Mouse (Mus musculus): ENCODE data around the gene Prkce. TPM values are rescaled to one million over a fixed set of nuclear protein-coding genes. Genes with fewer than 3 reads are reported as not detected.

Gene Prkce
- total RNA-seq, 1 experiment, result 1.7 TPM

- no peak for TF ChIP-seq HCFC1 (IDR thresholded peaks at IDR 0.05; ENCODE audit: borderline replicate concordance, insufficient read depth, low read length)
- DNase-seq (ENCODE audit: low read depth, low spot score), result no peak
- in situ Hi-C loops (cut with MboI; ENCODE audit: low sequenced_read_pairs in 2 of 2, unreplicated experiment in 2 of 2), result no loop called here
- Histone ChIP-seq H3K4me1 (ENCODE audit: control insufficient read depth in 2 of 2, insufficient read depth in 2 of 2, low read length in 2 of 2, poor library complexity in 1 of 2) (0 out of 4 replicates have a peak, but pooled peaks cover 0 to 1% of the 10 kb centered on the region in 2 experiments), H3K4me3 (ENCODE audit: insufficient read depth in 1 of 2, low read depth in 1 of 2, low read length in 2 of 2, poor library complexity in 1 of 2, severe bottlenecking in 1 of 2) (no peak overlapping the region), H3K9ac (ENCODE audit: insufficient read depth, low read depth, low read length, poor library complexity, severe bottlenecking) (no peak overlapping the region), H3K9me3 (ENCODE audit: control insufficient read depth, insufficient read depth, low read depth, low read length) (no peaks in the 10 kb centered on the region), H3K27ac (ENCODE audit: insufficient read depth, low read depth, low read length, poor library complexity, severe bottlenecking) (no peak overlapping the region), H3K36me3 (ENCODE audit: control insufficient read depth, insufficient read depth, low read length, poor library complexity, severe bottlenecking) (no peaks in the 10 kb centered on the region)
These were observed 156.5 kb downstream of the Prkce start for GRCm38 (mm10) chr17:86323909-86324686.

DNA sequence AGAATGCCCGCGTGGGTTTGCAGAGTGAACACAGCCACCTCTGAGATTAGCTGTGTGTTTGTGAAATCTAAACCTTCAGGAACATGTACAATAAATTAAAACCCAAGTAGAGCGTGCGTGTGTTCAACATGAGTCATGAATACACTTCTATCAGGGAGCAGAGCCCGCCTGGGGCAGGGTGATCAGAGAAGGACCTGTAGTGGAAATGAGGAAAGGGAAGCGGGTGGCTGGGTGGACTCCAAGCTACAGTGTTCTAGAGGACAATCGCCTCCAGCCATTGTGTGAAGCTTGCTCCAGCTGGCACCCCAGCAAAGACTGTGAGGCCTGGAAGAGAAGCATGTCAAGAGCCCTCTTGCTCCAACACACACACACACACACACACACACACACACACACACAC is 157.2 kb downstream of the Prkce start:
- DNase-seq (ENCODE audit: low read depth, low spot score), result no peak
- Histone ChIP-seq H3K27ac (ENCODE audit: insufficient read depth, low read depth, low read length, poor library complexity, severe bottlenecking) (no peak overlapping the region), H3K36me3 (ENCODE audit: control insufficient read depth, insufficient read depth, low read length, poor library complexity, severe bottlenecking) (no peaks in the 10 kb centered on the region), H3K4me1 (ENCODE audit: control insufficient read depth in 2 of 2, insufficient read depth in 2 of 2, low read length in 2 of 2, poor library complexity in 1 of 2) (0 out of 4 replicates have a peak, but pooled peaks cover 0 to 1% of the 10 kb centered on the region in 2 experiments), H3K9me3 (ENCODE audit: control insufficient read depth, insufficient read depth, low read depth, low read length) (no peaks in the 10 kb centered on the region), H3K9ac (ENCODE audit: insufficient read depth, low read depth, low read length, poor library complexity, severe bottlenecking) (no peak overlapping the region), H3K4me3 (ENCODE audit: insufficient read depth in 1 of 2, low read depth in 1 of 2, low read length in 2 of 2, poor library complexity in 1 of 2, severe bottlenecking in 1 of 2) (no peak overlapping the region)
- in situ Hi-C loops (cut with MboI; ENCODE audit: low sequenced_read_pairs in 2 of 2, unreplicated experiment in 2 of 2), result no loop called here
- TF ChIP-seq MAFK (IDR thresholded peaks at IDR 0.05; ENCODE audit: insufficient read depth, low read depth, low read length) (no peak), ZC3H11A (IDR thresholded peaks at IDR 0.05; ENCODE audit: borderline replicate concordance, low read depth, low read length) (no peak), CHD2 (IDR thresholded peaks at IDR 0.05; ENCODE audit: low read depth, low read length) (no peak), ZNF384 (IDR thresholded peaks at IDR 0.05; ENCODE audit: low read depth, low read length) (no peak), HCFC1 (IDR thresholded peaks at IDR 0.05; ENCODE audit: borderline replicate concordance, insufficient read depth, low read length) (no peak)

- no peak for DNase-seq (ENCODE audit: low read depth, low spot score)
- TF ChIP-seq HCFC1 (IDR thresholded peaks at IDR 0.05; ENCODE audit: borderline replicate concordance, insufficient read depth, low read length), result no peak
- TF ChIP-seq MAFK (IDR thresholded peaks at IDR 0.05; ENCODE audit: insufficient read depth, low read depth, low read length), result no peak
- TF ChIP-seq CHD2 (IDR thresholded peaks at IDR 0.05; ENCODE audit: low read depth, low read length), result no peak
- in situ Hi-C loops (cut with MboI; ENCODE audit: low sequenced_read_pairs in 2 of 2, unreplicated experiment in 2 of 2), result no loop called here
- no peak overlapping the region for H3K4me3 ChIP-seq (ENCODE audit: insufficient read depth in 1 of 2, low read depth in 1 of 2, low read length in 2 of 2, poor library complexity in 1 of 2, severe bottlenecking in 1 of 2)
- no peaks in the 10 kb centered on the region for H3K36me3 ChIP-seq (ENCODE audit: control insufficient read depth, insufficient read depth, low read length, poor library complexity, severe bottlenecking)
- no peak overlapping the region for H3K27ac ChIP-seq (ENCODE audit: insufficient read depth, low read depth, low read length, poor library complexity, severe bottlenecking)
- no peaks in the 10 kb centered on the region for H3K9me3 ChIP-seq (ENCODE audit: control insufficient read depth, insufficient read depth, low read depth, low read length)
- 0 out of 4 replicates have a peak, but pooled peaks cover 0 to 1% of the 10 kb centered on the region in 2 experiments for H3K4me1 ChIP-seq (ENCODE audit: control insufficient read depth in 2 of 2, insufficient read depth in 2 of 2, low read length in 2 of 2, poor library complexity in 1 of 2)
- H3K9ac ChIP-seq (ENCODE audit: insufficient read depth, low read depth, low read length, poor library complexity, severe bottlenecking), result no peak overlapping the region
These were observed 157.7 kb downstream of the Prkce start for GRCm38 (mm10) chr17:86325317-86325716.

GRCm38 (mm10) chr17:86327958-86328357 is 160.4 kb downstream of the Prkce start:
- in situ Hi-C loops (cut with MboI; ENCODE audit: low sequenced_read_pairs in 2 of 2, unreplicated experiment in 2 of 2), result no loop called here
- no peaks in the 10 kb centered on the region for H3K36me3 ChIP-seq (ENCODE audit: control insufficient read depth, insufficient read depth, low read length, poor library complexity, severe bottlenecking)
- 0 out of 4 replicates have a peak, but pooled peaks cover 0 to 1% of the 10 kb centered on the region in 2 experiments for H3K4me1 ChIP-seq (ENCODE audit: control insufficient read depth in 2 of 2, insufficient read depth in 2 of 2, low read length in 2 of 2, poor library complexity in 1 of 2)
- TF ChIP-seq MAFK (IDR thresholded peaks at IDR 0.05; ENCODE audit: insufficient read depth, low read depth, low read length) (no peak), ZNF384 (IDR thresholded peaks at IDR 0.05; ENCODE audit: low read depth, low read length) (no peak), CHD2 (IDR thresholded peaks at IDR 0.05; ENCODE audit: low read depth, low read length) (no peak), ZC3H11A (IDR thresholded peaks at IDR 0.05; ENCODE audit: borderline replicate concordance, low read depth, low read length) (no peak), HCFC1 (IDR thresholded peaks at IDR 0.05; ENCODE audit: borderline replicate concordance, insufficient read depth, low read length) (no peak)
- no peak overlapping the region for H3K4me3 ChIP-seq (ENCODE audit: insufficient read depth in 1 of 2, low read depth in 1 of 2, low read length in 2 of 2, poor library complexity in 1 of 2, severe bottlenecking in 1 of 2)
- no peak overlapping the region for H3K9ac ChIP-seq (ENCODE audit: insufficient read depth, low read depth, low read length, poor library complexity, severe bottlenecking)
- no peak for DNase-seq (ENCODE audit: low read depth, low spot score)
- no peak overlapping the region for H3K27ac ChIP-seq (ENCODE audit: insufficient read depth, low read depth, low read length, poor library complexity, severe bottlenecking)
- no peaks in the 10 kb centered on the region for H3K9me3 ChIP-seq (ENCODE audit: control insufficient read depth, insufficient read depth, low read depth, low read length)
